Mouse (Mus musculus) naive thymus-derived CD4-positive, alpha-beta T cell, adult 2 months (primary cell): ENCODE results near the gene Gm3269.
"Not testable (repeated sequence)": the region's sequence is repeated elsewhere in the genome, so short reads cannot be mapped to it uniquely, and the experiment has no call there.

Experiments
- DNase-seq: peaks from one replicate; pipeline ENCODE4 v3.0.0-alpha.2; 2011; ENCODE audit warnings: low read depth

Gene Gm3269

DNA sequence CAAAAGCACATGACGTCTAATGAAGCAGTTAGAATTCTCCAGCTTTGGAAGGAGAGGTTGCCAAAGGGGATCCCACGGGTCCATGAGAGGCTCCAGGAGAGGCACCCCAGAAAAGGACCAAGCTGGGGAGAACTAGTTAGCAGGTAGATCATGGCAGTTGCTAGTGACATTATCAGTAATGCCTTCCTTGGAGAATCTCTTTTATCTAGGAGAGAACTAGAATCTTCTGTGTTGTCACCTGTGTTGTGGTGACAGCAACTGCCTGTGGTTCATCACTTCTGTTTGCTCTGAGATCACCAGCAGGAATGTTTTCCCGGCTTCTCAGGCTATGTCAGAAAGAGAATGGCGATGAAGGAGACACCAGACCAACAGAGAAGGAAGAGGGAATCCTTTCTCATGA lies at the start of gene Gm3269:
Gene Gm3269, plus strand, starts transcription at position 301 of the 400 bp plus-strand sequence.
- DNase-seq: not testable (repeated sequence)

DNA sequence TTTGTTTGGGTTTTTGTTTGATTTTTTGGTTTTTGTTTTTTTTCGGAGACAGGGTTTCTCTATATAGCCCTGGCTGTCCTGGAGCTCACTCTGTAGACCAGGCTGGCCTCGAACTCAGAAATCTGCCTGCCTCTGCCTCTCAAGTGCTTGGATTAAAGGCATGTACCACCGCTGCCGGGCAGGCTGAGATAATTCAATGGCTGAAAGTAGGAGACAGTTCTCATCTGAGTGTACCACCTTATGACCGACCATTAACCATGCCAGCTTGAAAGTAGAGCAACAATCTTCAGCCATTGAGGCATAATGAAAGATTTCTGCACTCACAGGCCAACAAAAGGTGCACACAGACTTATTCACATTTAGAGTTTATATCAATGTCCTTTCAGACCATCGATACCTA lies 31.5 kb upstream of the Gm3269 start:
- DNase-seq: not testable (repeated sequence)

DNA sequence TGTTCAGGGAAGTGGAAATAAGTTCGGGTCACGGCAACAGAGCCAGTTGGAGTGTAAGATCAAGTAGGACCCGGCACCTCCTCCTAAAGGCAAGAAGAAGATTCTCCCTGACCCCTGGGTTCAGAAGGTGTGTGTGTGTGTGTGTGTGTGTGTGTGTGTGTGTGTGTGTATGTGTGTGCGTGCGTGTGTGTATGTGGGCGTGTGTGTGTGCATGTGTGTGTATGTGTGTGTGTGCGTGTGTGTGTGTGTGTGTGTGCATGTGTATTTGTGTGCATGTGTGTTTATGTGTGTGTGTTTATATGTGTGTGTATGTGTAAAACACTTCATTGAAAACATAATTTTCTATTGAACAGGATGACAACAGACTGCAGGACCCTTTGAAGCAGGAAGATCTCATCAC lies 16.0 kb upstream of the Gm3269 start:
- DNase-seq: not testable (repeated sequence)

DNA sequence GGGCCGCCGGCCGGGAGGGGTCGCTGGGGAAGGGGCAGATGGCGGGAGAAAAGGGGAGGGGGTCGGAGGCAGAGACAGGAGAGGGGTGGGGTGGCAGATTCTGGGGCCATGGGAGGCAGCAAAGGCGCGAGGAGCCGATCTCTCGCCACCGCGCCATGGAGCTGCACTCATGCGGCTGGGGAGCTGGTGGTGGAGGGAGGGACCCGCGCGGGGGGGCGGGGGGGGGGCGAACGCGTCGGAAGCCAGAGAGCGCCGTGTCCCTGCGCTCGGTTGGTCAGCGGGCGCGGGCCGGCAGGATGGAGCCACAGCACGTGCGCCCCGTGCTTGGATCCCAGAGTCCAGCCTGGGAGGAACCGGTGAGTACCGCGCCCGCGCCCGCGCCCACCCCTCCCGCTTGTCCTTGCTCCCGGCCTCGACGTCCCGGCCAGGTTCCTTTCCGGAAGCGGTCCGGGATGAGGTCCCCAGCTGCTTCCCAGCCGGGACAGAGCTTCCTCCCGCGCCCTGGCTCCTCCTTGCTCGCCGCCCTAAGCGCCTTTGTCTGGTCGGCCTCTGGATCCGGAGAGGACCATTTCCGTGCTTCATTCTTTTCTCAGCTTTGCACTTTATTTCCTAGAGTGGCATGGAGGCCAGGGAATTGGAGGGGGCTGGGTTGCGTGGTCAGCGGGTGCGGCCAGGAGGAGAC lies 17.5 kb downstream of the Gm3269 start, which contains the start of gene Gm3264:
Gene Gm3264, plus strand, starts transcription at position 278 of the 682 bp plus-strand sequence.
- DNase-seq: not testable (repeated sequence)

DNA sequence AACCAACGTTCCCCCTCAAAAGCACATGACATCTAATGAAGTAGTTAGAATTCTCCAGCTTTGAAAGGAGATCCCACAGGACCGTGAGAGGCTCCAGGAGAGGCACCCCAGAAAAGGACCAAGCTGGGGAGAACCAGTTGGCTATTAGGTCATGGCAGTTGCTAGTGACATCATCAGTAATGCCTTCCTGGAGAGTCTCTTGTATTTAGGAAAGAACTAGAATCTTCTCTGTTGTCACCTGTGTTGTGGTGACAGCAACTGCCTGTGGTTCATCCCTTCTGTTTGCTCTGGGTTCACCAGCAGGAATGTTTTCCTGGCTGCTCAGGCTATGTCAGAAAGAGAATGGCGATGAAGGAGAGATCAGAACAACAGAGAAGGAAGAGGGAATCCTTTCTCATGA lies 54.2 kb downstream of the Gm3269 start, which contains the start of gene Gm3278:
Gene Gm3278, plus strand, starts transcription at position 301 of the 400 bp plus-strand sequence.
- DNase-seq: not testable (repeated sequence)
